Comparison of ENCODE assay signal across 9 mouse cellular contexts in the genomic region with DNA sequence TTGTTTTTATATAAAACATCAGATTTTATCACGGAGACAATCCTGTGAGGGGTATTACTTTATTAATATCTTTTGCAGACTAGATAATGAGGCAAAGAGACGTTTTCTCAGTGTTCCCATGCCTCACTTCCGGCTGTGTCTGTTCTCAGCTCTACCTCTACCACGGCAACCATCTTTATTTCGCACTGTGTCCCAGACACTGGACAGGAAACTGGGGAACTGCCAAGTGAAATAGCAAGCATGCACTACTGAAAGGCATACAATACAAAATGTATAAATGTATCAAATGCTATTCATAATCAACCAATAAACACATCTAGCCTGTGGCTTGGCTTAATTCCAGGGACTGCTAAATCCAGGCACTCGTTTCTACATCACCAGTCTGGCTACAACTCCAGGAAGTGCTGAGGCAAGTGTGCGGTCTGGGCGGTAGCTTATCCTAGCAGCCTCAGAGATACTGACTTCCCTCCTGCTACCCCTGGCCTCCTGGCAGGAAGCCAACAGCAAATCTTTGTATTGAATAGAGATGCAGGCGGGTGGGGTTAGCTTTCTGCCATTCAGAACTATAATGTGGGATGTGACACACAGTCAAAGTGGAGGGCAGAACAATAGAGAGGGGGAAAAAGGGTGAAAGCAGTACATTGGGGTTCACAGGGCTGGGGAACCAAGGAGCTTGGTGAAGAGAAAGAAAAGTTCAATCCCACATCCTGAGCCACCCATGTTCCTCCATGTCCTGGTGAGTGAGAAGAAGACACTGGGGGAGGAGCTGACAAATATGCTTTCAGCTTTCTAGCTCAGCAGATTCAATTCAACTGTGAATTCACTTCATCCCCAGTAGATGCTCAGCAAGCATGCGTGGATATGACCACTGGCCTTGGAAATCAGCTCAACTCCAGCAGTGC.
A peak's percentile ranks its signal among the peaks of the same experiment; 100 is the strongest.
DNase-seq lines count a peak whose midpoint lies in the region; ATAC-seq and TF ChIP-seq lines count a peak whose summit lies in the region.
"Had no signal": no experiment of that assay in that cellular context is flagged by ENCODE, and none has a peak within 500 bp of the region (broad histone marks: within the 10 kb centered on the region; RNA-seq: fewer than 3 reads in every experiment).

No protein-coding gene starts in this region.

- no peaks in the 10 kb centered on the region for H3K36me3 ChIP-seq in heart, adult 2 months (ENCODE audit: control insufficient read depth, insufficient read depth, low read length)
- no peaks in the 10 kb centered on the region for H3K36me3 ChIP-seq in intestine, embryonic 16.5 days (ENCODE audit: control insufficient read depth, insufficient read depth, low read length)
- H3K36me3 ChIP-seq in liver, embryonic 11.5 days (ENCODE audit: control insufficient read depth, insufficient read depth, low read length): no peaks in the 10 kb centered on the region
- H3K36me3 ChIP-seq in neural tube, embryonic 13.5 days: no peaks in the 10 kb centered on the region
- H3K36me3 ChIP-seq: G1E had no signal

- no peak for TF ChIP-seq POLR2A in heart, adult 2 months (IDR thresholded peaks at IDR 0.05; ENCODE audit: insufficient read depth, low read depth, low read length)

- peaks cover 4% of the 10 kb centered on the region for H3K4me1 ChIP-seq in heart, adult 2 months (ENCODE audit: control insufficient read depth, insufficient read depth, low read length)
- H3K4me1 ChIP-seq in intestine, embryonic 16.5 days (ENCODE audit: control insufficient read depth, insufficient read depth, low read length): peaks cover 8% of the 10 kb centered on the region
- H3K4me1 ChIP-seq in liver, embryonic 11.5 days (replicated peaks; ENCODE audit: control insufficient read depth, insufficient read depth, low read length): no peaks in the 10 kb centered on the region
- peaks cover 11% of the 10 kb centered on the region for H3K4me1 ChIP-seq in neural tube, embryonic 13.5 days (replicated peaks)

- peaks cover 3% of the 10 kb centered on the region; the same call in 1 of the 2 replicates for H3K27me3 ChIP-seq in heart, adult 2 months (ENCODE audit: control insufficient read depth, insufficient read depth, low read length)
- no peaks in the 10 kb centered on the region for H3K27me3 ChIP-seq in intestine, embryonic 16.5 days (replicated peaks; ENCODE audit: control insufficient read depth, insufficient read depth, low read length)
- no peaks in the 10 kb centered on the region for H3K27me3 ChIP-seq in liver, embryonic 11.5 days (replicated peaks; ENCODE audit: control insufficient read depth, insufficient read depth, low read length)
- H3K27me3 ChIP-seq in neural tube, embryonic 13.5 days: no peaks in the 10 kb centered on the region

- no peak for TF ChIP-seq CTCF in heart, adult 2 months (IDR thresholded peaks at IDR 0.05)

- DNase-seq in frontal cortex, adult 2 months (ENCODE audit: extremely low spot score in 1 of 2, low spot score in 1 of 2): peak; percentile 2 to 25
- no peak for DNase-seq in frontal cortex, postnatal 25 days (ENCODE audit: low spot score in 2 of 2)
- peak; percentile 5 for DNase-seq in NIH3T3 (ENCODE audit: low read depth)
- peak; percentile 31 to 67 for DNase-seq in heart, adult 2 months
- DNase-seq in liver, embryonic 11.5 days (ENCODE audit: low spot score): peak; percentile 54
- no peak for DNase-seq in cerebellum, adult 11-12 months

- intact Hi-C loops in heart, adult 2 months (cut with DNase I): no loop called here

- no peaks in the 10 kb centered on the region for H3K9me3 ChIP-seq in intestine, embryonic 16.5 days (ENCODE audit: control insufficient read depth, low read length)
- H3K9me3 ChIP-seq in liver, embryonic 11.5 days (ENCODE audit: control insufficient read depth, low read length): peaks cover 3% of the 10 kb centered on the region; the same call in 1 of the 2 replicates
- 0 out of 2 replicates have a peak, but pooled peaks cover 3% of the 10 kb centered on the region for H3K9me3 ChIP-seq in neural tube, embryonic 13.5 days
- H3K9me3 ChIP-seq: G1E had no signal

- H3K9ac ChIP-seq in heart, adult 2 months (ENCODE audit: low read depth, low read length): no peak overlapping the region
- no peak overlapping the region for H3K9ac ChIP-seq in intestine, embryonic 16.5 days (ENCODE audit: low read depth, low read length)
- no peak overlapping the region for H3K9ac ChIP-seq in liver, embryonic 11.5 days (ENCODE audit: low read depth, low read length)
- no peak overlapping the region for H3K9ac ChIP-seq in neural tube, embryonic 13.5 days

- no peak for TF ChIP-seq EP300 in heart, adult 2 months (IDR thresholded peaks at IDR 0.05; ENCODE audit: insufficient read depth, low read depth, low read length)

- no peak overlapping the region for H3K4me3 ChIP-seq in heart, adult 2 months
- H3K4me3 ChIP-seq in intestine, embryonic 16.5 days (ENCODE audit: low read length): no peak overlapping the region
- H3K4me3 ChIP-seq in liver, embryonic 11.5 days (ENCODE audit: low read depth, low read length): no peak overlapping the region
- no peak overlapping the region for H3K4me3 ChIP-seq in neural tube, embryonic 13.5 days

- no peak overlapping the region for H3K27ac ChIP-seq in heart, adult 2 months
- peak overlapping the region; percentile 11; the same call in 1 of the 2 replicates for H3K27ac ChIP-seq in intestine, embryonic 16.5 days (ENCODE audit: low read length)
- H3K27ac ChIP-seq in liver, embryonic 11.5 days (ENCODE audit: low read depth, low read length): no peak overlapping the region
- no peak overlapping the region for H3K27ac ChIP-seq in neural tube, embryonic 13.5 days (replicated peaks)

- WGBS in heart, adult 2 months: 13% methylated on average over 10 of the region's 10 CpGs
- WGBS in intestine, embryonic 16.5 days: 32% methylated on average over 10 of the region's 10 CpGs
- WGBS in liver, embryonic 11.5 days: 44% methylated on average over 10 of the region's 10 CpGs
- 46% methylated on average over 10 of the region's 10 CpGs for WGBS in neural tube, embryonic 13.5 days

- ATAC-seq in intestine, embryonic 16.5 days: peak; percentile 89
- ATAC-seq in liver, embryonic 11.5 days (replicated peaks; ENCODE audit: low FRiP score): peak; percentile 54; the same call in 1 of the 2 replicates
- peak; percentile 59 for ATAC-seq in neural tube, embryonic 13.5 days (ENCODE audit: low read depth)

- no peak overlapping the region for H3K4me2 ChIP-seq in intestine, embryonic 16.5 days (ENCODE audit: low read depth, low read length)
- H3K4me2 ChIP-seq in liver, embryonic 11.5 days: no peak overlapping the region
- no peak overlapping the region for H3K4me2 ChIP-seq in neural tube, embryonic 13.5 days

- no peaks in the 10 kb centered on the region for H3K79me2 ChIP-seq in heart, adult 2 months (replicated peaks; ENCODE audit: control insufficient read depth, insufficient read depth, low read length)

Comparison
In these comparisons a context has a peak if more than half of its experiments do, and no peak if none do; other contexts are left out.
1. DNase-seq: peak in frontal cortex, adult 2 months (2 of 2), NIH3T3 (single experiment), heart, adult 2 months (2 of 2) and liver, embryonic 11.5 days (single experiment); none in frontal cortex, postnatal 25 days (0 of 2) and cerebellum, adult 11-12 months (single experiment).
2. Peak in every context shown above with its lines, with median percentiles within 50 percentile points of each other: ATAC-seq.